Mouse (Mus musculus): Measurements from ENCODE around the gene Yes1. TPM values are rescaled to one million over a fixed set of nuclear protein-coding genes. Genes with fewer than 3 reads are reported as not detected.
"Not testable (repeated sequence)": the region's sequence is repeated elsewhere in the genome, so short reads cannot be mapped to it uniquely, and the experiment has no call there.

The Yes1 gene
- total RNA-seq, 2 experiments from 2014 or later = 12.5 to 13.6 TPM

GRCm38 (mm10) chr5:32711485-32711884 lies 100.5 kb downstream of the Yes1 start:
- no peak overlapping the region for H3K4me3 ChIP-seq
- no peak overlapping the region for H3K27ac ChIP-seq
- no peak for DNase-seq (ENCODE audit: extremely low spot score in 1 of 2, low spot score in 2 of 2)
- intact Hi-C loops (cut with DNase I) = loop anchor here (5.0 to 10.0 kb wide), 4 partner anchors 99 to 433 kb away; partner anchors contain the start of genes Depdc5 and Yes1
- TF ChIP-seq CTCF (IDR thresholded peaks at IDR 0.05) = no peak

DNA sequence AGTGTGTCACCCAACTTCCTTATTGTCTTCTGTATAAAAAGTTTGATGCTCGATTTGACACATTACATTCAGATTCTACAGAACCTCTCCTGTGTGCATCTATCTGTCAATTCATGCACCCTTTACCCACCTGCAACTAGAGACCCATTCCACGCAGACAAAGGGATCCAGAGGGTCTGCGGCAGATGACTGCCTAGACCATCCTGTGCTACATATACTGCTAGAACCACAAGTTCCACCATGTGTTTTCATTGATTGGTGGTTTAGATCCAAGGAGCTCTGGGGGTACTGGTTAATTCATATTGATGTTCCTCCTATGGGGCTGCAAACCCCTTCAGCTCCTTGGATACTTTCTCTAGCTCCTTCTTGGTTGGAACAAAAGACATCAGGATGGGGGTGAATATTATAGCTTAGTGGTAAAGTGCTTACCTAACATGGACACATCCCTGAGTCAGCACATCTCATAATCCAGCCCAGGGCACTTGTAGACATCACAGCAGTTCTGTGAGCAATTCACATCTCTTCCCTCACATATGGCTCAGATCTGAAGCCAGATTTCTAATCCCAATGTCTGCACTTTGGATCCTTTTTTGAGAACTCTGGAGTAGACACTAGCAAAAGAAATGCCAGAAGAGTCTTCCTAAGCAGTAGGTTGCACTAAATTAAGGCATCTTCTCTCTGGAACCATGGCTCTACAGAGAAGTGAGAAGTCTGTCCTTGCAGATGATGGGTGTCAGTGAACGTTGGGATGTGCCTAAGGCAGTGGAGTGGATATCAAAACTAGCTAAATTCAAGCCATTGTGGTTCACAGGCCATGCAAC lies 101.5 kb downstream of the Yes1 start:
- Histone ChIP-seq H3K27ac (no peak overlapping the region), H3K4me3 (peak overlapping the region; percentile 72)
- TF ChIP-seq CTCF (IDR thresholded peaks at IDR 0.05) = no peak
- intact Hi-C loops (cut with DNase I) = loop anchor here (5.0 to 10.0 kb wide), 4 partner anchors 100 to 432 kb away; partner anchors contain the start of genes Depdc5 and Yes1
- no peak for DNase-seq (ENCODE audit: extremely low spot score in 1 of 2, low spot score in 2 of 2)

DNA sequence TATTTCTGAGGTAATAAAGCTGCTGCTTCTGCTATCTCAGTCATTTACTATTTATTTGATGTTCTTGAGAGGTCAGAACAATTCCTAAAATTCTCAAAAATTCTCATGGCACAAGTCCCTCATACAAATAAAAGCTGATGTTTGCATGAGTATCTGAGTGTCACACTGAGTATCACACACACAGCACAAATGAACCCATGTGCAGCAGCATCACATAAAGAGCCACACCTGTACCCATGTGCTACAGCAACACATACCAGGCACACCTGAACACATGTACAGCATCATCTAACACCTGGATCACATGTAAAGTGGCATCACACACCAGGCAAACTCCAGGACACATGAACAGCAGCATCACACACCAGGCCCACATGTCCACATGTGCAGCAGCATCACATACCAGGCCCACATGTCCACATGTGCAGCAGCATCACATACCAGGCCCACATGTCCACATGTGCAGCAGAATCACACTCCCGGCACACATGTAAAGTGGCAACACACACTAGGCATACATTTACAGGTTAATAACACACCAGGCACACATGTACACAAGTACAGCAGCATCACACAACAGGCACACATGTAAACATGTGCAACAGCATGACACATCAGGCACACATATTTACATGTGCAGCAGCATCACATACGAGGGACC lies 102.2 kb downstream of the Yes1 start:
- no peak for TF ChIP-seq CTCF (IDR thresholded peaks at IDR 0.05)
- peak overlapping the region; percentile 83 for H3K27ac ChIP-seq
- no peak for DNase-seq (ENCODE audit: extremely low spot score in 1 of 2, low spot score in 2 of 2)
- peak overlapping the region; percentile 72 for H3K4me3 ChIP-seq
- intact Hi-C loops (cut with DNase I) = loop anchor here (5.0 to 10.0 kb wide), 4 partner anchors 101 to 432 kb away; partner anchors contain the start of genes Depdc5 and Yes1

GRCm38 (mm10) chr5:32713703-32714467 lies 102.9 kb downstream of the Yes1 start:
- intact Hi-C loops (cut with DNase I) = loop anchor here (1.0 to 10.0 kb wide), 6 partner anchors 32 to 431 kb away; partner anchors contain the start of genes Depdc5, Pisd and Yes1
- DNase-seq (ENCODE audit: extremely low spot score in 1 of 2, low spot score in 2 of 2) = peak; percentile 80 to 83

DNA sequence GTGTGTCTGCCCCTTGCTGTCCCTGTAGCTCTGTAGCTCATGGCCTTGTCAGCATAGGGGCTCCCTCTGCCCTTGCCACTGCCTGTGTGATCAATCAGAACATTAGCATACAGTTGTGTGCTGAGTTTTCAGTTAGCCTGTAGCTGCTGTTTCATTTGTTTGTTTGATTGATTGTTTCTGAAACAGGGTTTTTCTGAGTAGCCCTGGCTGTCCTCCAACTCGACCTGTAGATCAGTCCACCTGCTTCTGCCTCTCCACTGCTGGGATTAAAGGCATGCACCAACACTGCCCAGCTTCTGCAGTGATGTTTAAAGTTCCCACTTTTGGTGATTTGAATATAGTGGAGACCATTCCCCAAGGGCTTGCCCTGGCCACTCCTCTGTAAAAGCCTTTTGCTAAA lies 106.8 kb downstream of the Yes1 start:
- Histone ChIP-seq H3K27ac (no peak overlapping the region), H3K4me3 (no peak overlapping the region)
- intact Hi-C loops (cut with DNase I) = loop anchor here (10.0 kb wide), 1 partner anchor 427 kb away; no protein-coding TSS in a partner anchor
- TF ChIP-seq CTCF (IDR thresholded peaks at IDR 0.05) = no peak
- no peak for DNase-seq (ENCODE audit: extremely low spot score in 1 of 2, low spot score in 2 of 2)

More at GRCm38 (mm10) chr5:32713703-32714467, 102.9 kb downstream of the Yes1 start:
- TF ChIP-seq CTCF (IDR thresholded peaks at IDR 0.05) = peak; percentile 83
- Histone ChIP-seq H3K27ac (peak overlapping the region; percentile 83), H3K4me3 (peak overlapping the region; percentile 72)

DNA sequence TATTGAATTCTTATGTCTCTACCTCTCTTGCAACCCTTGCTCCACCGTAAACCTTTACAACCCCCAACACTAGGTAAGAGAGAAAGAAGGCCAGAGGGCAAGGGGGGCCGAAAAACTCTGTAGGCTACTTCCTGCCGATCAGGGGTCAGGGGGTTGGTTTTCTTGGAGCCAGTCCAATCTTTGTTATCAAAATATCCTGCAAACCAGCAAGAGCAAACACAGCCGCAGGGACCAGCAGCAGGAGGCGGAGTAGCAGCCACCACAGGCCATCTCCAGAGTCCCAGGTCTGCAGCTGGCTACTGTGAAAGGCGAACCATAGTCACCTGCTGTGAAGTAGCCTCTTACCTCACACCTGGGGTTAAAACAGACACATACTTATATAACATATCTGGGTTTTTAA lies 107.9 kb downstream of the Yes1 start:
- Histone ChIP-seq H3K27ac (no peak overlapping the region), H3K4me3 (no peak overlapping the region)
- intact Hi-C loops (cut with DNase I) = loop anchor here (10.0 kb wide), 1 partner anchor 426 kb away; no protein-coding TSS in a partner anchor
- no peak for TF ChIP-seq CTCF (IDR thresholded peaks at IDR 0.05)
- DNase-seq (ENCODE audit: extremely low spot score in 1 of 2, low spot score in 2 of 2) = no peak

GRCm38 (mm10) chr5:32720416-32720815 lies 109.4 kb downstream of the Yes1 start:
- no peak overlapping the region for H3K27ac ChIP-seq
- TF ChIP-seq CTCF (IDR thresholded peaks at IDR 0.05) = no peak
- intact Hi-C loops (cut with DNase I) = no loop called here
- DNase-seq (ENCODE audit: extremely low spot score in 1 of 2, low spot score in 2 of 2) = no peak
- no peak overlapping the region for H3K4me3 ChIP-seq

DNA sequence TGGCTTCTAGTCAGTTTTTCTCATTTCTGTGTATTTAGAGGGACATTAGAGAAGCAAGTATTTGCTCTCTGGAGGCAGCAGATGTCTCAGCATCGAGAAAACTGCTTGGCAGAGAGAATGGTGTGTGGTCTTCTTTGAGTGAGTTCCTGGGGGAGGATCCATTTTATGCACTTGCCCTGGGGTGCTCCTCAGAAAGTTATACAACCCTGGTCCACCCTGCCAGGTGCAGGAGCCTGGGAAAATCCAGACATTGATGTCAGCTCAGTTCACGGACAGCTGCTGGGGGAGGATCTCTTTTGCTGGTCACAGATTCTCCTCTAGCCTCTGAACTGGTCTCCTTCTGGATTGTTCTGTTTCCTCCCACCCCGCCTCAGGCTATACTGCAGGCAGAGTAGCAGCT lies 110.3 kb downstream of the Yes1 start:
- intact Hi-C loops (cut with DNase I) = no loop called here
- no peak overlapping the region for H3K4me3 ChIP-seq
- DNase-seq (ENCODE audit: extremely low spot score in 1 of 2, low spot score in 2 of 2) = no peak
- TF ChIP-seq CTCF (IDR thresholded peaks at IDR 0.05) = no peak
- no peak overlapping the region for H3K27ac ChIP-seq

DNA sequence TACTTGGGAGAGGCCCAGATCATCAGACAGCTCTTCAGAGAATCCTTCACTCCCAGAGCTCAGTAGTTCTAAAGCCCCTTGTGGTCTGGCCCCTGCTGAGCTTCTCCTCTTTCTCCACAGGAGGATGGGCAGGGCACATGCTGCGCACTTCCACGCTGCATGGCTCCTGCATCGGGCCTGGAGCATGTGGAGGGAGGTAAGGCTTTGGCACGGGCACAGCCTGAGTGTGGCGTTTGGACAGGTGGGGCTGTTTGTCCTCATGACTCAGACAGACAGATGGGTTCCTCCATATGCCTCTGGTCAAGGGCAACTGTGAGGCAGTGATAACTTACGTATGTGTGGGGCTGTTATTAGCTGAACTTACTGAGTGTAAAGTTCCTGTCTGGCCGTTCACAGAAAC lies 111.3 kb downstream of the Yes1 start:
- Histone ChIP-seq H3K4me3 (no peak overlapping the region), H3K27ac (no peak overlapping the region)
- no peak for DNase-seq (ENCODE audit: extremely low spot score in 1 of 2, low spot score in 2 of 2)
- intact Hi-C loops (cut with DNase I) = no loop called here
- TF ChIP-seq CTCF (IDR thresholded peaks at IDR 0.05) = no peak

DNA sequence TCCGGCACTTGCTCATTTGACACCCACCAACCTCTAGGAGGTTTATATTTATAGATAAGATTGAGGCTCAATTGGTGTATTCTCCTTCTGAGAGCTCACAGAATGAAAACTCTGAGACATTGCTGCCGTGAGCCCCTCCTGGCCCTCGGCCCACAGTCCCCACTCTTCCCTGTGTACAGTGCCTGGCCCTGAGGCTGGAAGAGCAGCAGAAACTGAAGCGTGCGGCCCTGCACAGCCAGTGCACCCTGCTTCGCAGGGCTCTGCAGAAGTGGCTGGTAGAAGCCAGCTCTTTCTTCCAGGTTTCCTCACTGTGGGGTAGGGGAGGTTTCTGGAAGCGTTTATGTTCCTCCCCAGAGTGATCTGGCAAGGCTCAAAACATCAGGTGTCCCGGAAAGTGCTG lies 111.7 kb downstream of the Yes1 start:
- H3K4me3 ChIP-seq; H3K27ac ChIP-seq; DNase-seq (ENCODE audit: extremely low spot score in 1 of 2, low spot score in 2 of 2); intact Hi-C loops (cut with DNase I): not testable (repeated sequence)

DNA sequence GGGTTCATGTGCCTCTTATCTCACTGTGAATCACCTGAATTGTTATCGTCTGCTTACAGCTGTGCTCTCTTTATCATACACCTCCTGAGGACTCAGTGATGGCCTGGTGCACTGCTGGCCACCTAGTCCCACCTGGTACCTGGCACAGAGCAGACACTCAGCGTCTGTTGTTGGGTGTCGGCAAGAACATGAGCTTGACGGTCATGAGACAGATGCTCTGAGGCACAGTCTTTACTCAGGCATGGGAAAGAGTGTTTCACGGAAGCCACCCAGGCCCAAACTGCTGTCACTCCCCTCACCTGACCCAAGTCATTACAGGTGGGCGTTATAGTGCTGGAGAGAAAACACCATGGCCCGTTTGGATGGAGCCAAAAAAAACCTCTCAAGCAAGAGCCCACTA lies 113.0 kb downstream of the Yes1 start:
- Histone ChIP-seq H3K27ac (no peak overlapping the region), H3K4me3 (no peak overlapping the region)
- intact Hi-C loops (cut with DNase I) = no loop called here
- no peak for DNase-seq (ENCODE audit: extremely low spot score in 1 of 2, low spot score in 2 of 2)
- no peak for TF ChIP-seq CTCF (IDR thresholded peaks at IDR 0.05)

DNA sequence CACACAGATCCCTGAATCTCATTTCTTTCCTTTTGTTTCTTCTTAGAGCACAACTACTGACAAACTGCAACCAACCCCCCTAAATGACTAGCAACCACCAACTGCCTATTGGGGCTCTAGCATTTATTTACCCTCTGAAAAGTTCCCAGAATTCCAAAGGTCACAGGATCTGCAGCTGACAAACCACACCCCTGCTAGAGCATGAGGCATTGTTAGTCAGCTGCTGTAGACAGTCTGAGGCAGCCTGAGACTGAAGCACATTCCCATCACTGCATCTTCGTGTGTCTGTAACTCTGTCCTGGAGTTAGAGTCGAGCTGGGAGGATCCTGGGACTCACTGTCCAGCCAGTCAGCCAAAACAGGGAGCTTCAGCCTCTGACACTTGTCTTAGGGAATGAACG lies 114.4 kb downstream of the Yes1 start:
- H3K4me3 ChIP-seq; H3K27ac ChIP-seq; intact Hi-C loops (cut with DNase I): not testable (repeated sequence)
- DNase-seq (ENCODE audit: extremely low spot score in 1 of 2, low spot score in 2 of 2) = peak in 1 of 2 experiments; percentile 5
